Mouse (Mus musculus): Measurements from ENCODE around the gene Gna12.

Gene Gna12

GRCm38 (mm10) chr5:140796051-140796450 is 34.2 kb downstream of the Gna12 start:
- DNase-seq (ENCODE audit: low read depth, low spot score): no peak

- DNase-seq (ENCODE audit: low read depth, low spot score): no peak
Measured at GRCm38 (mm10) chr5:140795176-140795575, 35.1 kb downstream of the Gna12 start.

GRCm38 (mm10) chr5:140794753-140795152 is 35.5 kb downstream of the Gna12 start:
- no peak for DNase-seq (ENCODE audit: low read depth, low spot score)

GRCm38 (mm10) chr5:140792233-140792632 is 38.0 kb downstream of the Gna12 start:
- no peak for DNase-seq (ENCODE audit: low read depth, low spot score)

GRCm38 (mm10) chr5:140790937-140791877 is 39.0 kb downstream of the Gna12 start:
- DNase-seq (ENCODE audit: low read depth, low spot score): no peak

GRCm38 (mm10) chr5:140790392-140790791 is 39.8 kb downstream of the Gna12 start:
- no peak for DNase-seq (ENCODE audit: low read depth, low spot score)

GRCm38 (mm10) chr5:140789561-140789960 is 40.7 kb downstream of the Gna12 start:
- DNase-seq (ENCODE audit: low read depth, low spot score): no peak

- no peak for DNase-seq (ENCODE audit: low read depth, low spot score)
Measured at GRCm38 (mm10) chr5:140785240-140785872, 44.9 kb downstream of the Gna12 start.

- no peak for DNase-seq (ENCODE audit: low read depth, low spot score)
Measured at GRCm38 (mm10) chr5:140784288-140784687, 45.9 kb downstream of the Gna12 start.

- no peak for DNase-seq (ENCODE audit: low read depth, low spot score)
Measured at GRCm38 (mm10) chr5:140783577-140783976, 46.7 kb downstream of the Gna12 start.

- DNase-seq (ENCODE audit: low read depth, low spot score): no peak
Measured at GRCm38 (mm10) chr5:140781886-140782572, 48.2 kb downstream of the Gna12 start.

GRCm38 (mm10) chr5:140781122-140781521 is 49.1 kb downstream of the Gna12 start:
- DNase-seq (ENCODE audit: low read depth, low spot score): no peak

- no peak for DNase-seq (ENCODE audit: low read depth, low spot score)
Measured at GRCm38 (mm10) chr5:140776968-140777367, 53.3 kb downstream of the Gna12 start.

- no peak for DNase-seq (ENCODE audit: low read depth, low spot score)
Measured at GRCm38 (mm10) chr5:140775111-140775510, 55.1 kb downstream of the Gna12 start.

- DNase-seq (ENCODE audit: low read depth, low spot score): no peak
Measured at GRCm38 (mm10) chr5:140772158-140772557, 58.1 kb downstream of the Gna12 start.

- no peak for DNase-seq (ENCODE audit: low read depth, low spot score)
Measured at GRCm38 (mm10) chr5:140771612-140772011, 58.6 kb downstream of the Gna12 start.

GRCm38 (mm10) chr5:140768333-140768732 is 61.9 kb downstream of the Gna12 start:
- peak; percentile 88 for DNase-seq (ENCODE audit: low read depth, low spot score)

GRCm38 (mm10) chr5:140767704-140768141 is 62.5 kb downstream of the Gna12 start:
- DNase-seq (ENCODE audit: low read depth, low spot score): peak; percentile 87

- no peak for DNase-seq (ENCODE audit: low read depth, low spot score)
Measured at GRCm38 (mm10) chr5:140766566-140766965, 63.7 kb downstream of the Gna12 start.

GRCm38 (mm10) chr5:140764921-140765613 is 65.2 kb downstream of the Gna12 start:
- DNase-seq (ENCODE audit: low read depth, low spot score): no peak

- DNase-seq (ENCODE audit: low read depth, low spot score): no peak
Measured at GRCm38 (mm10) chr5:140762540-140762939, 67.7 kb downstream of the Gna12 start.

- no peak for DNase-seq (ENCODE audit: low read depth, low spot score)
Measured at GRCm38 (mm10) chr5:140758864-140759263, 71.4 kb downstream of the Gna12 start.

Measured in telencephalon, adult 2 months (tissue).